Mouse (Mus musculus): ENCODE measurements around the gene Ctnnd2. TPM values are rescaled to one million over a fixed set of nuclear protein-coding genes. Genes with fewer than 3 reads are reported as not detected.

The Ctnnd2 gene
- polyA plus RNA-seq, 1 experiment = 0.81 TPM

- no peak for DNase-seq (ENCODE audit: low read depth)
These were observed 712.4 kb downstream of the Ctnnd2 start for GRCm38 (mm10) chr15:30884692-30885334.

GRCm38 (mm10) chr15:30885410-30885809 is 713.0 kb downstream of the Ctnnd2 start:
- DNase-seq (ENCODE audit: low read depth) = peak; percentile 4

- DNase-seq (ENCODE audit: low read depth) = no peak
These were observed 715.2 kb downstream of the Ctnnd2 start for GRCm38 (mm10) chr15:30887559-30887958.

- no peak for DNase-seq (ENCODE audit: low read depth)
These were observed 719.6 kb downstream of the Ctnnd2 start for GRCm38 (mm10) chr15:30891986-30892385.

GRCm38 (mm10) chr15:30895063-30895462 is 722.7 kb downstream of the Ctnnd2 start:
- no peak for DNase-seq (ENCODE audit: low read depth)

- DNase-seq (ENCODE audit: low read depth) = no peak
These were observed 724.9 kb downstream of the Ctnnd2 start for GRCm38 (mm10) chr15:30897342-30897741.

GRCm38 (mm10) chr15:30908027-30908426 is 735.6 kb downstream of the Ctnnd2 start:
- no peak for DNase-seq (ENCODE audit: low read depth)

- no peak for DNase-seq (ENCODE audit: low read depth)
These were observed 741.0 kb downstream of the Ctnnd2 start for GRCm38 (mm10) chr15:30913360-30913759.

GRCm38 (mm10) chr15:30925838-30926237 is 753.4 kb downstream of the Ctnnd2 start:
- no peak for DNase-seq (ENCODE audit: low read depth)

GRCm38 (mm10) chr15:30927632-30928031 is 755.2 kb downstream of the Ctnnd2 start:
- no peak for DNase-seq (ENCODE audit: low read depth)

GRCm38 (mm10) chr15:30931906-30932305 is 759.5 kb downstream of the Ctnnd2 start:
- no peak for DNase-seq (ENCODE audit: low read depth)

- DNase-seq (ENCODE audit: low read depth) = no peak
These were observed 773.5 kb downstream of the Ctnnd2 start for GRCm38 (mm10) chr15:30945863-30946262.

GRCm38 (mm10) chr15:30958513-30958912 is 786.1 kb downstream of the Ctnnd2 start:
- DNase-seq (ENCODE audit: low read depth) = no peak

GRCm38 (mm10) chr15:30962421-30963160 is 790.2 kb downstream of the Ctnnd2 start:
- no peak for DNase-seq (ENCODE audit: low read depth)

- DNase-seq (ENCODE audit: low read depth) = no peak
These were observed 791.7 kb downstream of the Ctnnd2 start for GRCm38 (mm10) chr15:30964046-30964445.

GRCm38 (mm10) chr15:30964865-30965679 is 792.7 kb downstream of the Ctnnd2 start:
- no peak for DNase-seq (ENCODE audit: low read depth)

GRCm38 (mm10) chr15:30966826-30967225 is 794.4 kb downstream of the Ctnnd2 start:
- DNase-seq (ENCODE audit: low read depth) = no peak

- no peak for DNase-seq (ENCODE audit: low read depth)
These were observed 802.0 kb downstream of the Ctnnd2 start for GRCm38 (mm10) chr15:30974436-30974835.

- peak; percentile 30 for DNase-seq (ENCODE audit: low read depth)
These were observed 802.8 kb downstream of the Ctnnd2 start for GRCm38 (mm10) chr15:30974991-30975775.

GRCm38 (mm10) chr15:30977166-30977740 is 804.9 kb downstream of the Ctnnd2 start:
- DNase-seq (ENCODE audit: low read depth) = peak; percentile 85

GRCm38 (mm10) chr15:30986890-30987289 is 814.5 kb downstream of the Ctnnd2 start:
- DNase-seq (ENCODE audit: low read depth) = no peak
